Comparison of ENCODE assay signal across 8 mouse cellular contexts in the genomic region with DNA sequence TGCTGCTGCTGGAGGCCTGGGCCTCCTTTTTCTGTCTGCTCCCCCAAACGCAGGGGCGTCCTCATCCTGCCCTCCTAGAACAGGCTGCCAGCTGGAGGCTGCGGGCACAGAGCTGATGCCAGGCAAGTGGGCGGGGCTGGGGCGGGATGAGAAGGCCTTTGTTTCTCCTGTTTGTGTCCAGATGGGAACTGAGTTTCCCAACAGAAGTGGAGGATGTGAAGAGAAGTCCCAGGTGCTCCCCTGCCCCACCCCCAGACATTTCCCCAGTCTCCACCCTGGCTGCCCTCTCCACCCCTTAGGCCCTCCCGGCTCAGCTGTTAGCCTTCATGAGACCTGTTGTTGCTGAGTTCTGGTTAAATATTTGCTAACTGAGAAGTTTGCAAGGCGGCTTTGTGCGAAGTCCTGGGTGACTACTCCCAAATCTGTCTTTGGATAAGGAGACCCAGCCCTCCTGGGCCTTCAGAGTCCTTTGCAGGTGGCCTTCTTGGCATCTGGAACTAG. TPM values are rescaled to one million over a fixed set of nuclear protein-coding genes. Genes with fewer than 3 reads are reported as not detected.
DNase-seq lines count a peak whose midpoint lies in the region; ATAC-seq and TF ChIP-seq lines count a peak whose summit lies in the region.

No protein-coding gene starts in this region.

- peaks cover 2% of the 10 kb centered on the region; the same call in 1 of the 2 replicates for H3K4me1 ChIP-seq in liver, adult 2 months (ENCODE audit: control insufficient read depth, insufficient read depth, low read length)
- H3K4me1 ChIP-seq in liver, embryonic 11.5 days (replicated peaks; ENCODE audit: control insufficient read depth, insufficient read depth, low read length), result peaks cover 49% of the 10 kb centered on the region
- H3K4me1 ChIP-seq in forebrain, embryonic 15.5 days, result peaks cover 32% of the 10 kb centered on the region
- H3K4me1 ChIP-seq in limb, embryonic 12.5 days (replicated peaks), result peaks cover 34% of the 10 kb centered on the region
- peaks cover 57% of the 10 kb centered on the region for H3K4me1 ChIP-seq in small intestine, adult 2 months (ENCODE audit: control insufficient read depth, insufficient read depth, insufficient read length, low read length)

- peak; percentile 30 for DNase-seq in liver, adult 2 months (ENCODE audit: extremely low read depth, low read depth, low spot score)
- no peak for DNase-seq in liver, embryonic 11.5 days (ENCODE audit: low spot score)
- DNase-seq in heart, adult 9 months (ENCODE audit: low spot score in 2 of 2), result no peak
- DNase-seq in right cerebral cortex, postnatal 25 days, result no peak
- no peak for DNase-seq in frontal cortex, postnatal 10 days (ENCODE audit: low spot score in 2 of 2)

- no peak overlapping the region for H3K4me3 ChIP-seq in liver, adult 2 months (ENCODE audit: insufficient read depth, low read depth, low read length)
- H3K4me3 ChIP-seq in liver, embryonic 11.5 days (ENCODE audit: low read depth, low read length), result no peak overlapping the region
- H3K4me3 ChIP-seq in forebrain, embryonic 15.5 days, result no peak overlapping the region
- H3K4me3 ChIP-seq in limb, embryonic 12.5 days (replicated peaks), result no peak overlapping the region
- H3K4me3 ChIP-seq in small intestine, adult 2 months (ENCODE audit: low read depth, low read length), result no peak overlapping the region

- WGBS in liver, adult 2 months, result 30% methylated on average over 8 of the region's 8 CpGs
- WGBS in liver, embryonic 11.5 days, result 57% methylated on average over 8 of the region's 8 CpGs
- 30% methylated on average over 8 of the region's 8 CpGs for WGBS in forebrain, embryonic 15.5 days
- whole genome bisulfite sequencing in limb, embryonic 12.5 days, result 49% methylated on average over 8 of the region's 8 CpGs
- WGBS in small intestine, adult 2 months, result 18% methylated on average over 8 of the region's 8 CpGs

- no peaks in the 10 kb centered on the region for H3K27me3 ChIP-seq in liver, adult 2 months (ENCODE audit: control insufficient read depth, insufficient read depth, low read length)
- H3K27me3 ChIP-seq in liver, embryonic 11.5 days (replicated peaks; ENCODE audit: control insufficient read depth, insufficient read depth, low read length), result no peaks in the 10 kb centered on the region
- H3K27me3 ChIP-seq in forebrain, embryonic 15.5 days, result no peaks in the 10 kb centered on the region
- H3K27me3 ChIP-seq in limb, embryonic 12.5 days, result no peaks in the 10 kb centered on the region
- H3K27me3 ChIP-seq in small intestine, adult 2 months (ENCODE audit: control insufficient read depth, insufficient read depth, low read length), result no peaks in the 10 kb centered on the region

- H3K4me2 ChIP-seq in liver, embryonic 11.5 days, result no peak overlapping the region
- H3K4me2 ChIP-seq in forebrain, embryonic 15.5 days (replicated peaks), result no peak overlapping the region
- H3K4me2 ChIP-seq in limb, embryonic 12.5 days, result no peak overlapping the region

- H3K9ac ChIP-seq in liver, adult 2 months (ENCODE audit: low read depth, low read length), result no peak overlapping the region
- H3K9ac ChIP-seq in liver, embryonic 11.5 days (ENCODE audit: low read depth, low read length), result no peak overlapping the region
- no peak overlapping the region for H3K9ac ChIP-seq in forebrain, embryonic 15.5 days (replicated peaks)
- no peak overlapping the region for H3K9ac ChIP-seq in limb, embryonic 12.5 days (replicated peaks)

- no peak for ATAC-seq in liver, embryonic 11.5 days (replicated peaks; ENCODE audit: low FRiP score)
- ATAC-seq in forebrain, embryonic 15.5 days (replicated peaks), result peak; percentile 33; the same call in 1 of the 2 replicates
- ATAC-seq in limb, embryonic 12.5 days (ENCODE audit: insufficient number of reproducible peaks, insufficient read depth, low FRiP score, low TSS enrichment, low read depth), result no peak

- TF ChIP-seq POLR2A in liver, adult 2 months (IDR thresholded peaks at IDR 0.05; ENCODE audit: extremely low read depth, insufficient read depth, low read length), result no peak
- no peak for TF ChIP-seq POLR2A in small intestine, adult 2 months (IDR thresholded peaks at IDR 0.05; ENCODE audit: low read depth, low read length)

- no peaks in the 10 kb centered on the region for H3K36me3 ChIP-seq in liver, adult 2 months (ENCODE audit: control insufficient read depth, insufficient read depth, low read length)
- no peaks in the 10 kb centered on the region for H3K36me3 ChIP-seq in liver, embryonic 11.5 days (ENCODE audit: control insufficient read depth, insufficient read depth, low read length)
- no peaks in the 10 kb centered on the region for H3K36me3 ChIP-seq in forebrain, embryonic 15.5 days
- H3K36me3 ChIP-seq in limb, embryonic 12.5 days, result peaks cover 11% of the 10 kb centered on the region
- H3K36me3 ChIP-seq in small intestine, adult 2 months (ENCODE audit: control insufficient read depth, insufficient read depth, low read length), result no peaks in the 10 kb centered on the region

- H3K9me3 ChIP-seq in liver, embryonic 11.5 days (ENCODE audit: control insufficient read depth, low read length), result no peaks in the 10 kb centered on the region
- H3K9me3 ChIP-seq in forebrain, embryonic 15.5 days, result no peaks in the 10 kb centered on the region
- no peaks in the 10 kb centered on the region for H3K9me3 ChIP-seq in limb, embryonic 12.5 days

- no peaks in the 10 kb centered on the region for H3K79me2 ChIP-seq in liver, adult 2 months (ENCODE audit: control insufficient read depth, insufficient read depth, low read length)

- TF ChIP-seq CTCF in liver, adult 2 months (IDR thresholded peaks at IDR 0.05; ENCODE audit: low read depth, low read length), result no peak
- TF ChIP-seq CTCF in small intestine, adult 2 months (IDR thresholded peaks at IDR 0.05; ENCODE audit: extremely low read depth, insufficient read length, insufficient replicate concordance, low read depth, low read length), result no peak

- no peak overlapping the region for H3K27ac ChIP-seq in liver, adult 2 months (replicated peaks; ENCODE audit: insufficient read depth, low read depth, low read length)
- no peak overlapping the region for H3K27ac ChIP-seq in liver, embryonic 11.5 days (ENCODE audit: low read depth, low read length)
- peak overlapping the region; percentile 55 for H3K27ac ChIP-seq in forebrain, embryonic 15.5 days (replicated peaks)
- H3K27ac ChIP-seq in limb, embryonic 12.5 days, result peak overlapping the region; percentile 54; the same call in 1 of the 2 replicates
- H3K27ac ChIP-seq in small intestine, adult 2 months (ENCODE audit: insufficient read depth, low read depth, low read length), result peak overlapping the region; percentile 51

RNA-seq across cellular contexts. Expression of a gene that starts 19.7 kb away (rescaled TPM):
- 6.5 and 6.8 TPM in 2 replicates for total RNA-seq in liver, adult 2 months (2014; rRNA removed)
- 5.6 and 10.5 TPM in 2 replicates for polyA plus RNA-seq in liver, adult 2 months (2012; rRNA removed)
- polyA plus RNA-seq in liver, embryonic 11.5 days (2014; fragmentation: Nextera tagmentation; extraction: Ambion mirVana), result 11.1 and 11.9 TPM in 2 replicates
- 33.5 TPM in 2 replicates for polyA plus RNA-seq in forebrain, embryonic 15.5 days (2015; fragmentation: Nextera tagmentation; extraction: Ambion mirVana)
- 48.0 and 48.1 TPM in 2 replicates for polyA plus RNA-seq in limb, embryonic 12.5 days (2016; fragmentation: Nextera tagmentation; extraction: Ambion mirVana)
- 19.4 and 27.2 TPM in 2 replicates for polyA plus RNA-seq in small intestine, adult 2 months (2012; rRNA removed)

RNA-seq across cellular contexts. Expression of a gene that starts 48.6 kb away (rescaled TPM):
- 0.74 and 1.7 TPM in 2 replicates for total RNA-seq in liver, adult 2 months (2014; rRNA removed)
- polyA plus RNA-seq in liver, adult 2 months (2012; rRNA removed), result 1.3 and 1.6 TPM in 2 replicates
- polyA plus RNA-seq in liver, embryonic 11.5 days (2014; fragmentation: Nextera tagmentation; extraction: Ambion mirVana), result 11.8 and 12.0 TPM in 2 replicates
- 191 and 197 TPM in 2 replicates for polyA plus RNA-seq in forebrain, embryonic 15.5 days (2015; fragmentation: Nextera tagmentation; extraction: Ambion mirVana)
- polyA plus RNA-seq in limb, embryonic 12.5 days (2016; fragmentation: Nextera tagmentation; extraction: Ambion mirVana), result 18.8 and 20.0 TPM in 2 replicates
- 3.6 and 7.0 TPM in 2 replicates for polyA plus RNA-seq in small intestine, adult 2 months (2012; rRNA removed)

Comparison
In these comparisons a context has a peak if more than half of its experiments do, and no peak if none do; other contexts are left out.
1. H3K27ac ChIP-seq: peak in forebrain, embryonic 15.5 days (single experiment), limb, embryonic 12.5 days (single experiment) and small intestine, adult 2 months (single experiment); none in liver, adult 2 months (single experiment) and liver, embryonic 11.5 days (single experiment).